Mouse (Mus musculus): ENCODE measurements at regions not wholly inside any gene's neighbourhood (a gene's known extent, or its start where the extent isn't known, plus 50 kb on each side); places are given as distances from the start of the nearest gene placed in this dataset.

GRCm38 (mm10) chr11:114375921-114376320, 292.4 kb upstream of the Rpl38 start:
- Histone ChIP-seq H3K4me2 (ENCODE audit: low read depth, low read length) (no peak overlapping the region), H3K4me3 (ENCODE audit: low read depth, low read length) (no peak overlapping the region), H3K9me3 (ENCODE audit: control insufficient read depth, low read length) (no peaks in the 10 kb centered on the region), H3K4me1 (ENCODE audit: control insufficient read depth, insufficient read depth, low read length) (peaks cover 8% of the 10 kb centered on the region), H3K9ac (ENCODE audit: low read depth, low read length) (no peak overlapping the region), H3K27me3 (replicated peaks; ENCODE audit: control insufficient read depth, insufficient read depth, low read length) (no peaks in the 10 kb centered on the region), H3K27ac (replicated peaks; ENCODE audit: low read depth, low read length) (no peak overlapping the region), H3K36me3 (ENCODE audit: control insufficient read depth, insufficient read depth, low read length) (no peaks in the 10 kb centered on the region)
- peak; percentile 44 for DNase-seq (ENCODE audit: low spot score)
- no peak for ATAC-seq (ENCODE audit: low read depth)
- WGBS, result 39% methylated on average over 14 of the region's 14 CpGs

GRCm38 (mm10) chr11:114370708-114371107, 297.6 kb upstream of the Rpl38 start:
- Histone ChIP-seq H3K36me3 (ENCODE audit: control insufficient read depth, insufficient read depth, low read length) (no peaks in the 10 kb centered on the region), H3K4me2 (ENCODE audit: low read depth, low read length) (no peak overlapping the region), H3K9ac (ENCODE audit: low read depth, low read length) (no peak overlapping the region), H3K27me3 (replicated peaks; ENCODE audit: control insufficient read depth, insufficient read depth, low read length) (no peaks in the 10 kb centered on the region), H3K27ac (replicated peaks; ENCODE audit: low read depth, low read length) (no peak overlapping the region), H3K4me3 (ENCODE audit: low read depth, low read length) (no peak overlapping the region), H3K9me3 (ENCODE audit: control insufficient read depth, low read length) (no peaks in the 10 kb centered on the region), H3K4me1 (ENCODE audit: control insufficient read depth, insufficient read depth, low read length) (peaks cover 3% of the 10 kb centered on the region)
- ATAC-seq (ENCODE audit: low read depth), result no peak
- WGBS, result 51% methylated on average over 10 of the region's 10 CpGs
- DNase-seq (ENCODE audit: low spot score), result peak; percentile 32

- H3K9ac ChIP-seq (ENCODE audit: low read depth, low read length), result no peak overlapping the region
- H3K27ac ChIP-seq (replicated peaks; ENCODE audit: low read depth, low read length), result no peak overlapping the region
- H3K4me1 ChIP-seq (ENCODE audit: control insufficient read depth, insufficient read depth, low read length), result no peaks in the 10 kb centered on the region
- 0 out of 2 replicates have a peak, but pooled peaks cover 3% of the 10 kb centered on the region for H3K9me3 ChIP-seq (ENCODE audit: control insufficient read depth, low read length)
- H3K36me3 ChIP-seq (ENCODE audit: control insufficient read depth, insufficient read depth, low read length), result no peaks in the 10 kb centered on the region
- ATAC-seq (ENCODE audit: low read depth) (no peak), DNase-seq (ENCODE audit: low spot score) (no peak)
- WGBS, result 75% methylated on average over 7 of the region's 8 CpGs
- H3K4me2 ChIP-seq (ENCODE audit: low read depth, low read length), result no peak overlapping the region
- H3K27me3 ChIP-seq (replicated peaks; ENCODE audit: control insufficient read depth, insufficient read depth, low read length), result no peaks in the 10 kb centered on the region
- H3K4me3 ChIP-seq (ENCODE audit: low read depth, low read length), result no peak overlapping the region
Observed at GRCm38 (mm10) chr11:114367779-114368178, 300.5 kb upstream of the Rpl38 start.

GRCm38 (mm10) chr11:114360946-114361345, 294.1 kb upstream of the Sdk2 start:
- Histone ChIP-seq H3K4me3 (ENCODE audit: low read depth, low read length) (no peak overlapping the region), H3K27ac (replicated peaks; ENCODE audit: low read depth, low read length) (no peak overlapping the region), H3K9me3 (ENCODE audit: control insufficient read depth, low read length) (0 out of 2 replicates have a peak, but pooled peaks cover 3% of the 10 kb centered on the region), H3K4me1 (ENCODE audit: control insufficient read depth, insufficient read depth, low read length) (no peaks in the 10 kb centered on the region), H3K4me2 (ENCODE audit: low read depth, low read length) (no peak overlapping the region), H3K27me3 (replicated peaks; ENCODE audit: control insufficient read depth, insufficient read depth, low read length) (no peaks in the 10 kb centered on the region), H3K36me3 (ENCODE audit: control insufficient read depth, insufficient read depth, low read length) (no peaks in the 10 kb centered on the region), H3K9ac (ENCODE audit: low read depth, low read length) (no peak overlapping the region)
- ATAC-seq (ENCODE audit: low read depth) (no peak), DNase-seq (ENCODE audit: low spot score) (no peak)
- 80% methylated on average over 8 of the region's 8 CpGs for WGBS

GRCm38 (mm10) chr11:114360321-114360720, 293.5 kb upstream of the Sdk2 start:
- Histone ChIP-seq H3K9ac (ENCODE audit: low read depth, low read length) (no peak overlapping the region), H3K27me3 (replicated peaks; ENCODE audit: control insufficient read depth, insufficient read depth, low read length) (no peaks in the 10 kb centered on the region), H3K4me3 (ENCODE audit: low read depth, low read length) (no peak overlapping the region), H3K4me1 (ENCODE audit: control insufficient read depth, insufficient read depth, low read length) (no peaks in the 10 kb centered on the region), H3K36me3 (ENCODE audit: control insufficient read depth, insufficient read depth, low read length) (no peaks in the 10 kb centered on the region), H3K27ac (replicated peaks; ENCODE audit: low read depth, low read length) (no peak overlapping the region), H3K4me2 (ENCODE audit: low read depth, low read length) (no peak overlapping the region), H3K9me3 (ENCODE audit: control insufficient read depth, low read length) (0 out of 2 replicates have a peak, but pooled peaks cover 3% of the 10 kb centered on the region)
- no peak for ATAC-seq (ENCODE audit: low read depth)
- DNase-seq (ENCODE audit: low spot score), result no peak
- WGBS, result 89% methylated on average over 10 of the region's 10 CpGs

- Histone ChIP-seq H3K36me3 (ENCODE audit: control insufficient read depth, insufficient read depth, low read length) (no peaks in the 10 kb centered on the region), H3K9ac (ENCODE audit: low read depth, low read length) (no peak overlapping the region), H3K27me3 (replicated peaks; ENCODE audit: control insufficient read depth, insufficient read depth, low read length) (no peaks in the 10 kb centered on the region), H3K4me1 (ENCODE audit: control insufficient read depth, insufficient read depth, low read length) (no peaks in the 10 kb centered on the region), H3K9me3 (ENCODE audit: control insufficient read depth, low read length) (no peaks in the 10 kb centered on the region), H3K27ac (replicated peaks; ENCODE audit: low read depth, low read length) (no peak overlapping the region), H3K4me2 (ENCODE audit: low read depth, low read length) (no peak overlapping the region), H3K4me3 (ENCODE audit: low read depth, low read length) (no peak overlapping the region)
- ATAC-seq (ENCODE audit: low read depth) (no peak), DNase-seq (ENCODE audit: low spot score) (no peak)
- WGBS, result 67% methylated on average over 4 of the region's 4 CpGs
Observed at GRCm38 (mm10) chr11:114352146-114352795, 285.4 kb upstream of the Sdk2 start.

- no peak for ATAC-seq (ENCODE audit: low read depth)
- DNase-seq (ENCODE audit: low spot score), result no peak
- no peaks in the 10 kb centered on the region for H3K27me3 ChIP-seq (replicated peaks; ENCODE audit: control insufficient read depth, insufficient read depth, low read length)
- no peak overlapping the region for H3K9ac ChIP-seq (ENCODE audit: low read depth, low read length)
- H3K27ac ChIP-seq (replicated peaks; ENCODE audit: low read depth, low read length), result no peak overlapping the region
- H3K4me2 ChIP-seq (ENCODE audit: low read depth, low read length), result no peak overlapping the region
- H3K9me3 ChIP-seq (ENCODE audit: control insufficient read depth, low read length), result no peaks in the 10 kb centered on the region
- no peak overlapping the region for H3K4me3 ChIP-seq (ENCODE audit: low read depth, low read length)
- no peaks in the 10 kb centered on the region for H3K36me3 ChIP-seq (ENCODE audit: control insufficient read depth, insufficient read depth, low read length)
- no peaks in the 10 kb centered on the region for H3K4me1 ChIP-seq (ENCODE audit: control insufficient read depth, insufficient read depth, low read length)
- WGBS, result 62% methylated on average over 12 of the region's 12 CpGs
Observed at GRCm38 (mm10) chr11:114336839-114337484, 270.1 kb upstream of the Sdk2 start.

- H3K4me2 ChIP-seq (ENCODE audit: low read depth, low read length), result no peak overlapping the region
- no peak; the same call in 1 of the 2 replicates for ATAC-seq (ENCODE audit: low read depth)
- DNase-seq (ENCODE audit: low spot score), result no peak
- H3K9ac ChIP-seq (ENCODE audit: low read depth, low read length), result no peak overlapping the region; the same call in 1 of the 2 replicates
- no peak overlapping the region for H3K27ac ChIP-seq (replicated peaks; ENCODE audit: low read depth, low read length)
- no peak overlapping the region for H3K4me3 ChIP-seq (ENCODE audit: low read depth, low read length)
- 43% methylated on average over 10 of the region's 10 CpGs for WGBS
- H3K4me1 ChIP-seq (ENCODE audit: control insufficient read depth, insufficient read depth, low read length), result no peaks in the 10 kb centered on the region
- H3K9me3 ChIP-seq (ENCODE audit: control insufficient read depth, low read length), result no peaks in the 10 kb centered on the region
- H3K27me3 ChIP-seq (replicated peaks; ENCODE audit: control insufficient read depth, insufficient read depth, low read length), result no peaks in the 10 kb centered on the region
- H3K36me3 ChIP-seq (ENCODE audit: control insufficient read depth, insufficient read depth, low read length), result no peaks in the 10 kb centered on the region
Observed at GRCm38 (mm10) chr11:114335950-114336838, 269.3 kb upstream of the Sdk2 start.

All from embryonic facial prominence, embryonic 14.5 days (tissue).